Mouse (Mus musculus) brain, adult 2 months (tissue): ENCODE data around the gene Tmem135.

Experiments
- DNase-seq: peaks from one replicate; pipeline ENCODE4 v3.0.0; 2011; ENCODE audit warnings: low read depth, low spot score

Gene Tmem135

GRCm38 (mm10) chr7:89253317-89253716, 150.7 kb downstream of the Tmem135 start:
- no peak for DNase-seq

GRCm38 (mm10) chr7:89251880-89252453, 152.1 kb downstream of the Tmem135 start:
- DNase-seq: no peak

- DNase-seq: peak; percentile 37
Measured at GRCm38 (mm10) chr7:89248135-89248850, 155.7 kb downstream of the Tmem135 start.

GRCm38 (mm10) chr7:89247012-89247710, 156.9 kb downstream of the Tmem135 start:
- DNase-seq: peak; percentile 44

- no peak for DNase-seq
Measured at GRCm38 (mm10) chr7:89242565-89242964, 161.5 kb downstream of the Tmem135 start.

- DNase-seq: no peak
Measured at GRCm38 (mm10) chr7:89242143-89242542, 161.9 kb downstream of the Tmem135 start.

GRCm38 (mm10) chr7:89239592-89239991, 164.4 kb downstream of the Tmem135 start:
- no peak for DNase-seq

GRCm38 (mm10) chr7:89236592-89236991, 167.4 kb downstream of the Tmem135 start:
- no peak for DNase-seq

GRCm38 (mm10) chr7:89235974-89236507, 168.0 kb downstream of the Tmem135 start:
- no peak for DNase-seq

- peak; percentile 85 for DNase-seq
Measured at GRCm38 (mm10) chr7:89232499-89233145, 171.4 kb downstream of the Tmem135 start.

GRCm38 (mm10) chr7:89231200-89231790, 172.7 kb downstream of the Tmem135 start:
- DNase-seq: peak; percentile 37

- DNase-seq: no peak
Measured at GRCm38 (mm10) chr7:89222609-89223008, 181.4 kb downstream of the Tmem135 start.

GRCm38 (mm10) chr7:89216628-89217027, 187.4 kb downstream of the Tmem135 start:
- DNase-seq: peak; percentile 46

GRCm38 (mm10) chr7:89216118-89216517, 187.9 kb downstream of the Tmem135 start:
- DNase-seq: peak; percentile 41

- no peak for DNase-seq
Measured at GRCm38 (mm10) chr7:89215714-89216113, 188.3 kb downstream of the Tmem135 start.

GRCm38 (mm10) chr7:89210506-89210905, 193.5 kb downstream of the Tmem135 start:
- no peak for DNase-seq

- DNase-seq: no peak
Measured at GRCm38 (mm10) chr7:89206165-89206564, 197.9 kb downstream of the Tmem135 start.

GRCm38 (mm10) chr7:89205402-89205801, 198.6 kb downstream of the Tmem135 start:
- no peak for DNase-seq

GRCm38 (mm10) chr7:89203144-89203543, 200.9 kb downstream of the Tmem135 start:
- peak; percentile 17 for DNase-seq

- no peak for DNase-seq
Measured at GRCm38 (mm10) chr7:89201954-89202353, 202.1 kb downstream of the Tmem135 start.

- no peak for DNase-seq
Measured at GRCm38 (mm10) chr7:89198499-89198898, 205.5 kb downstream of the Tmem135 start.
